Mouse (Mus musculus): Measurements from ENCODE around the gene Slc38a10.
A peak's percentile ranks its signal among the peaks of the same experiment; 100 is the strongest.

Gene Slc38a10

DNA sequence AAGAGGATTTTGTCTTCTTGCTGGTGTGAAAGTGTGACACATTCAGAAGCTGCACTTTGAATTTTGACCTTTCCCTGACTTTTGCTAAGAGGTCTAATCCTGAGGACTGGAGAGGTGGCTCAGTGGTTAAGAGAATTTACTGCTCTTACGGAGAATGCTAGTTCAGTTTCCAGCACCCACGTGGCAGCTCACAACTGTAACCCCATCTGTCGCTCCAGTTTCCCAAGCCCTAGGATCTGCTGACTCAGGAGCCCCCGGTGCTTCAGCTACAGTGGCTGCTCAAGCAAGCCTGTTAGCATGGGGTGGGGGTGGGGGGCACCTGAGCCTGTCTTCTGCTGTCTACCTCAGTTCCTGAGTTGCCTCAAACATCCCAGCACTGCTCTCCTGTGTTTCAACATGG is 28.2 kb upstream of the Slc38a10 start:
- no peak for DNase-seq (ENCODE audit: low read depth, low spot score)

GRCm38 (mm10) chr11:120175948-120176347 is 24.8 kb upstream of the Slc38a10 start:
- no peak for DNase-seq (ENCODE audit: low read depth, low spot score)

DNA sequence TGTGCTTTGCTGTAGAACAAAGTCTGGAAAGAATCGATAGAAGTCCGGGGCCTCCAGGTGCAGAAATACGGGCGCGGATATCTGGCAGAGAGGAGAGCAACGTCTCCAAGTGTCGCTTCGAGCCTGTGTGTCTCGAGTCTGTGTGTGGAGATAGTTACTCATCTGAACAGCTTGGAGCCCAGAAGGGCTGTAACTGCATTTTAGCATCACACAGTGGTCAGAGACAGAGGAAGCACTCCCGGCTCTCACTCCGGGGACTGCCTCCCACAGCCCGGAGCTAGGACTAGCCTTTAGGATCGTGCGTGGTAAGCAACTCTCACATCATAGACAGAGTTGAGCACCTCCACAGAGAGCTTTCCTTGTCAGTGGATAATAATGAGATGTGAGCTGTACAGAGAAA is 22.1 kb upstream of the Slc38a10 start:
- DNase-seq (ENCODE audit: low read depth, low spot score) = no peak

DNA sequence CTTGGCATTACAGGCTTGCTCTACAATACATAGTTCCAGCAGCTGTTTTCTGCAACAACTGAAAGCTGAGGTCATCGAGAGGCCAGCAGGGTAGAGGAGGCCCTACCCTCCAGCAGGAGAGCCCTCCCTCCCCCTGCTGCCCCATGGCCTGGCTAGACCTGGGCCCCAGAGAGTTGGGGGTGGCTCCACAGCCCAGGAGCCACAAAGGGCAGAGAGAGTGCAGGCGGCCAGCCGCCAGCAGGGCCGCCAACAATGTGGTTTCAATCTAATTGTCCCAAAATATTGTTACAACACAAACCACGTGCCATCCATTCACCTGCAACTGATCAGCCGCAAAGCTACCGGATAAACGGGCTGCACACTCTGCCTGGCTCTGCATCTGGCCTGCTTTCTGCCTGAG is 20.0 kb upstream of the Slc38a10 start:
- no peak for DNase-seq (ENCODE audit: low read depth, low spot score)

DNA sequence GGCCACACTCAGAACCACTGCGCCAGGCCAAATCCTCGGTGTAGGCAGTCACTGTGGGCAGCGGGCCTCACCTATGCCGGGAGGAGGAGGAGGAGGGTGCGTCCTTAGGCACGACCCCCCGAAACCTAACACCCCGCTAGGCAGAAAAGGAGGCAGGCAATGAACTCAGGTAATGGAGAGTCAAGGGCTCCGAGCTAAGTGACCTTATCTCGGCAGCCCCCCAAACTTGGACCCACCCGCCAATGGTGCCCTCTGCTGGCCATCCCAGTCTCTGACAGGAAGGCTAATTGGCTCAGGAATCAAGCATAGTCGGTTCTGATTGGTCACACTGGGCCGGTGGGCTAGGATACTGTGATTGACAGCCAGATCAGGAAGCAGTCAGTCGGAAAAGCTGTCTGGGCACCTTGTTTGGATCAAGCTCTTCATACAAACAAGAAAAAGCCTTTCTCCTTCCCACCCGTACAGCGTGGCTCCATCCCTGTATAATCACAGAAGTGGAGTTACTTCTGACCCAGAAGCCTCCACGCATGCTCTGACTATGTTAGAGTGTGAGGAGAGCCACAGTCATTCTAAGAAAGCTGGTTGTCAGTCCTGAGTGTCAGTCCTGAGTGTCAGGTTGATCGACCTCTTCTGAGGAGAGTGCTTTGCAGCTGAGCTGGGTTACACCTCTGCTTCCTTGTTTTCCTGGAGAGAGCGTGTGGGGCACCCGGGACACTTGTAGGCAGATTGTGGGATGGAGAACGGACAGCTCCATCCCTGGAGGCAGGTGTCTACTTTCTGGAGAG is 18.3 kb upstream of the Slc38a10 start:
- no peak for DNase-seq (ENCODE audit: low read depth, low spot score)

GRCm38 (mm10) chr11:120168516-120168915 is 17.4 kb upstream of the Slc38a10 start:
- DNase-seq (ENCODE audit: low read depth, low spot score) = no peak

DNA sequence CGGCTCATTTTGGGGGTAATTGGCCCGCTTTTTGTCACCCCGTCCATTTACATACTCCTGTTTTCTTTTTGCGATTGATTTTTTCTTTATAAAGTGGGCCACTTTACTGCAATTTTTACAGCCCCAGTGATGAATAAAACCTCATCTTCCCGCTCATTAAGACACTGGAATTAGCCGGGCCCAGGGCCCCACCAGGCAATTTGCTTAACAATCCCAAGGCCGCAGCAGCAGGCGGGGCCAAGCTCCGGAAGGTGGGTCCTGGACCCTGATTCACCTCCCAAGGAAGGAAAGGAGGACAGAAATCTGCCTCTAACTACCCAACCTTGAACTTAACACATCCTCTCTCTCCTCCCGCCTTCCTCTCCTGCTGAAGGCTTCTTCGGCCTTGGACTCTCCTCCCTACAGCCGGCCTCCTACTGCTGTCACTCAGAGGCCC is 16.8 kb upstream of the Slc38a10 start:
- no peak for DNase-seq (ENCODE audit: low read depth, low spot score)

DNA sequence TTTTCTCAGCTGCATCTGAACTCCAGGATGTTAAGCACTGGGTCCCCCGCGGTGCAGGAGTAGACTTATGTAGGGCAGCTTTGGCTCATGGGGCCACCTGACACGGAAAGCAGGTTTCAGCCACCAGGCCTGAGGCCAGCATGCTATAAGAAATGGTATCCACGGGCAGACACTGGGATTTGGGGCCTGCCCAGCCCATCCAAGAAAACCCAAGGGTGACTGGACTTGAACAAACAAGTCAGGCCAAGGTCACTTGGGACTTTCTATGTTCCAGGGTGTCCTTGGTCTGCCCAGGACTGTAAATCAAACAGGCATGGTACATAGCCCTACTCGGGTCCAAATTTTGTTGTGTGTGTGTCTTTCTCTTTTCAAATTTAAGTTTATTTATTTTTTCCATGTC is 15.9 kb upstream of the Slc38a10 start:
- no peak for DNase-seq (ENCODE audit: low read depth, low spot score)

DNA sequence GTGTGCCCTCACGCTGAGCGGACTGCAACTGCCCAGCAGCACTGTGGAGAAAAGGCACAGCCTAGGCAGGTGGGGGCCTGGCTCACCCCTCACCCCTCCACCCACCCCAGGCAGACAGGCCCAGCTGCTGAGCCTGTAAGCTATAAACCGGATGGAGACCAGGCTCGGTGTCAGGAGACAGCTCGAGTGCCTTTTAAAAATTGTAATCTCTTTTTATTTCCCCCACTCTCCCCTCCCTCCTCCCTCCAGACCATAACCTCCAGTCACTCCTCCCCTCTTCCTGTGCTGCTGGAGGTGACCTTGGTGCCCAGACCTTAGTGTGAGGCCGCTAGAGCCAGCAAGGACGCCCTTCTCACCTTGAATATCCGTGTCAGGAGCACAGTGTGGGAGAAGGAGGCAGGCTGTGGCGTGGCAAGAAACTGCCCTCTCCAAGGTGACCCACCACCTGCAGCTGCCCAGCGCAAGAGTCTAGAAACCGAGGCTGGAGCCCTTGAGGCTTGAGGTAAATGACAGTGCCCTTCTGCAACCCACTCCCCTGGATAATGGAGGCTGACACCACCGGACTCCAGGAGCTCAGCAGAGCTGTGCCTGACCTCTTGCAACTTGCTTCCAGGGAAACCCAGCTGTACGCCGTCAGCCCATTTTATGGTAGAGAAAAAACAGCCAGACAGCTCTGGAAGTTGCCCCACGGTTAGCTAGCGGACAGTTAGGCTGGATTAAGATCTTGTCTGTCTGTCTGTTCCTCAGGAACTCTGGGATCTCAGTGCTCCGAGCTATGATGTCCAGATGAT is 13.5 kb upstream of the Slc38a10 start:
- no peak for DNase-seq (ENCODE audit: low read depth, low spot score)

DNA sequence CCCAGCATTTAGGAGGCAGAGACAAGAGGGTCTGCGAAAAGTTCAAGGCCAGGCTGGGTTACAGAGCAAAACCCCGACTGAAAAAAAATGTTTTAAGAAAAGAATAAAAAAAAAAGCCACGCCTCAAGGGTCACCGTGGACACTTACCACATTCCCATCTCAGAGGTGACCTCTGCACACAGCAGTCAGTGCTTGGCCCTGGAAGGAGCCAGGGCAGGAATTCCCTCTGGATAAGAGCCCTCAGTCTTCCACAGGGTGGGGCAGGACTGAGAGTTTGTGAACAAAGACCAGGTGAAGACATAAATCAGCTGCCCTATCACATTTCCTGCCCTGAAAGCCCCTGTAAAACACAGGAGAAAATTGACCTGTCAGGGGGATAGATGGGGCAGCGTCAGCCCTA is 12.9 kb upstream of the Slc38a10 start:
- DNase-seq (ENCODE audit: low read depth, low spot score) = no peak

DNA sequence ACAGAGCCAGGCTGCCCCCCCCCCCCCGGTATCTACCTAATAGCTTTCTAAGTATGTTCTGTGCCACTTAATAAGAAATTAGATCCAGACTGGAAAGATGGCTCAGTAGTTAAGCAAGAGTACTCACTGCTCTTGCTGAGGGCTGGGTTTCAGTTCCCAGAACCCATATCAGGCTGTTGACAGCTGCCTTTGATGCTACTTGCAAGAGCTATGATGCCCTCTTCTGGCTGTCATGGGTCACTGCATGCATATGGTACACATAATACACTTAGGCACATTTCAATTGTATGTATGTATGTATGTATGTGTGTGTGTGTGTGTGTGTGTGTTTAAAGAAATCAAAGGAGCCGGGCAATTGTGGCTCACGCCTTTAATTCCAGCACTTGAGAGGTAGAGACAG is 12.1 kb upstream of the Slc38a10 start:
- peak; percentile 32 for DNase-seq (ENCODE audit: low read depth, low spot score)

- no peak for DNase-seq (ENCODE audit: low read depth, low spot score)
Measured at GRCm38 (mm10) chr11:120161245-120161644, 10.1 kb upstream of the Slc38a10 start.

- no peak for DNase-seq (ENCODE audit: low read depth, low spot score)
Measured at GRCm38 (mm10) chr11:120160478-120160877, 9.3 kb upstream of the Slc38a10 start.

DNA sequence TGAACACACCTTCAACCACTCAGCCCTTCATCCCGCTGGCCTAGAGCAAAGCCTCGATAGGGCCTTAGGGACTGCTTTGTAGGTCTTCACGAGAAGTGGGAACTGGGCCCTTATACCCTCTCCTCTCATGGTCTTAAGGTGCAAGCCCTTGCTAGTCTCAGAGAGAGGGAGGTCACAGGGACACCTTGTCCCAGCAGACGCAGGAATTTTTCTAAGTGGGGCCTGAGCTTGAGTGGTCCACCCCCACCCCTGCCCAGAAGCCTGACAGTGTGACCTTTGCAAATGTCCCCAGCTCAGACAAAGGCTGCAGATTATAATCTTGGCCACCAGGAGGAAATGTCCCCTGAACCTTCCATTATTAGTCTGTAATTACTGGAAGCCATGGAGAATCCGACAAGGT is 8.5 kb upstream of the Slc38a10 start:
- DNase-seq (ENCODE audit: low read depth, low spot score) = no peak

- peak; percentile 52 for DNase-seq (ENCODE audit: low read depth, low spot score)
Measured at GRCm38 (mm10) chr11:120158828-120159227, 7.7 kb upstream of the Slc38a10 start.

- DNase-seq (ENCODE audit: low read depth, low spot score) = peak; percentile 78
Measured at GRCm38 (mm10) chr11:120150440-120151112, 570 bp downstream of the Slc38a10 start.

GRCm38 (mm10) chr11:120149510-120150200 is 1.5 kb downstream of the Slc38a10 start:
- peak; percentile 42 for DNase-seq (ENCODE audit: low read depth, low spot score)

DNA sequence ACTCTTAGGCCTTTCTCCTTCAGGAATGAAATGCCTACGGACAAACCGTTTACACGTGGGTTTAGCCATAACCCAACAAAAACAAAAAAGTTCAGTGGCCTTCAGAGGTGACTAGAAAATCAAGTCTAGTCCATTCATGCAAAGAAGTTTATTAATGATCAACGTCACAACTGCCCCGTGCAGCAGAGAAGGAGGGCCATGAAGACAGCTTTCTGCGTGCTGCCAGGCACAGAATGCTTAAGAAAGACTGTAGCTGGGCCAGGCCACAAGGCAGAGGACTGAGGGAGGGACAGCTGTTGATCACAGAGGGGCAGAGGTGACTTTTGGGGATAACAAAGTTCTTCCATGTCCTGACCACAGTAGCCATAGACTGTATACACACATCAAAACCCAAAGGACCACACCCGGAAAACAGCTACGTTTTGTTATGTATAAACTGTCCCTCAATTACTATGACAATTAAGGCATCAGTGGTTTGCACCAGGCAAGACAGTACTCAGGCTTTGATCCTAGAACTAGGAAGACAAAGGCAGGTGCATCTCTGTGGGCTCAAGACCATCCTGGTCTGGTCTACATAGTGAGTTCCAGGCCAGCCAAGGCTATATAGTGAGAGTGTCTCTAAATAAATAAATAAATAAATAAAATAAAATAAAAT is 2.8 kb downstream of the Slc38a10 start:
- DNase-seq (ENCODE audit: low read depth, low spot score) = no peak

GRCm38 (mm10) chr11:120143708-120144497 is 7.2 kb downstream of the Slc38a10 start:
- no peak for DNase-seq (ENCODE audit: low read depth, low spot score)

DNA sequence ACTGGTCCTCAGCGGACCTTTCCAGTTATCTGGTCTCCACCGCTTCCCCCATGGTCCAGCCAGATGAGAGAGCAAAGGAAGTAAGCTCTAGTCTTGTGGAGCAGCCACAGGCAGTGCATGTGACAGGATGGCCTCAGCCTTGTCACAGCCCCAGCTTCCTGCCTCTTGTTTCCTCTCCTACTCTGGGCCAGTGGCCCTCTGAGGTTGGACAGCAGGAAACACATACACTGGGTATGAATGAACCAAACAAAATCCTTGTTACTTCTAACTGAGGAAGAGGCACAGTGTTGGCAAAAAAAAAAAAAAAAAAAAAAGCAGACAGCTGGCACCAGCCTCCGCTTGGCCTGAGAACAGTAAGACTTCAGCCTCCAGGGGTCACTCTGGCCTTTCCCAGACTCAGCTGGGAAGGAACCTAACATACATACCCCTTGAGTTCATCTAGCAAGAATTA is 8.5 kb downstream of the Slc38a10 start:
- peak; percentile 52 for DNase-seq (ENCODE audit: low read depth, low spot score)
